13 mouse cellular contexts compared by ENCODE assay signal in the genomic region with DNA sequence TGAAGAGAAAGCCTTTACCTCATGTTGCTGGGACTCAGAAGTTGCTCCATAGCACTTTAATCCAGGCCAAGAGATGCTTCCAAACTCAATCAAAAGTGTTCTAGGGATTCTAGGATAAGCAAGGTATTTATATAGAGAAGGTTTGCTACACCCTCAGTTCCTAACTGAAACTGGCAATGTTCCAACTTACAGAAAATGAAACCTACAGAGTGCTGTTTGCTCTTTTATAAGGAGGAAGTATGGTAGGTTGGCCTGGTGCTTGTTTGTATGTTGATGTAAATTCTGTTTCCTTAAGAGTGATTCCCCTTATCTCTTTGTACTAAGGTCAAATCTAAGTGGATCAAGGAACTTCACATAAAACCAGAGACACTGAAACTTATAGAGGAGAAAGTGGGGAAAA. TPM values are rescaled to one million over a fixed set of nuclear protein-coding genes. Genes with fewer than 3 reads are reported as not detected.
DNase-seq lines count a peak whose midpoint lies in the region; ATAC-seq and TF ChIP-seq lines count a peak whose summit lies in the region.
"Not testable (repeated sequence)": the region's sequence is repeated elsewhere in the genome, so short reads cannot be mapped to it uniquely, and the experiment has no call there.
"Had no signal": no experiment of that assay in that cellular context is flagged by ENCODE, and none has a peak within 500 bp of the region (broad histone marks: within the 10 kb centered on the region; RNA-seq: fewer than 3 reads in every experiment).

No protein-coding gene starts in this region.

- not testable (repeated sequence) for H3K4me2 ChIP-seq in heart, postnatal 0 days (ENCODE audit: low read depth, low read length); intestine, postnatal 0 days (replicated peaks; ENCODE audit: low read depth); liver, embryonic 16.5 days (ENCODE audit: low read depth, low read length)

- not testable (repeated sequence) for H3K9me3 ChIP-seq in heart, postnatal 0 days (replicated peaks; ENCODE audit: control insufficient read depth, low read length); intestine, postnatal 0 days (ENCODE audit: control insufficient read depth); liver, embryonic 16.5 days (replicated peaks; ENCODE audit: control insufficient read depth, low read length)

- peaks cover 16% of the 10 kb centered on the region for H3K4me1 ChIP-seq in heart, postnatal 0 days (ENCODE audit: control insufficient read depth, insufficient read depth)
- H3K4me1 ChIP-seq in intestine, postnatal 0 days (replicated peaks; ENCODE audit: control insufficient read depth, insufficient read depth, low read length); liver, embryonic 16.5 days (ENCODE audit: control insufficient read depth, low read depth, low read length): not testable (repeated sequence)

- TF ChIP-seq CTCF in heart, postnatal 0 days (IDR thresholded peaks at IDR 0.05; ENCODE audit: low read depth); intestine, postnatal 0 days (IDR thresholded peaks at IDR 0.05; ENCODE audit: low read depth): not testable (repeated sequence)

- H3K9ac ChIP-seq in heart, postnatal 0 days (replicated peaks; ENCODE audit: low read depth, low read length); intestine, postnatal 0 days (ENCODE audit: low read depth, low read length); liver, embryonic 16.5 days (ENCODE audit: low read depth, low read length): not testable (repeated sequence)

- TF ChIP-seq EP300 in heart, postnatal 0 days (IDR thresholded peaks at IDR 0.05; ENCODE audit: low read depth): not testable (repeated sequence)

- peak; percentile 77 for ATAC-seq in CD4-positive, CD25-positive, alpha-beta regulatory T cell, adult 4 months
- peak; percentile 55; the same call in 1 of the 2 replicates for ATAC-seq in common myeloid progenitor, adult 5-6 weeks (replicated peaks; ENCODE audit: low read depth, poor library complexity, severe bottlenecking)
- ATAC-seq in heart, postnatal 0 days (ENCODE audit: insufficient read depth, low read depth): not testable (repeated sequence)
- ATAC-seq in intestine, postnatal 0 days: peak; percentile 68
- ATAC-seq in liver, embryonic 16.5 days (ENCODE audit: low read depth): 0 out of 2 replicates have a peak, but pooled peaks have one; percentile 11
- ATAC-seq in megakaryocyte, adult 5-6 weeks (ENCODE audit: poor library complexity, severe bottlenecking): peak; percentile 69

- H3K27me3 ChIP-seq in heart, postnatal 0 days (ENCODE audit: control insufficient read depth, insufficient read depth, low read length); intestine, postnatal 0 days (replicated peaks; ENCODE audit: control insufficient read depth, insufficient read depth, low read length); liver, embryonic 16.5 days (ENCODE audit: control insufficient read depth, insufficient read depth, low read depth, low read length): not testable (repeated sequence)

- H3K27ac ChIP-seq in heart, postnatal 0 days (ENCODE audit: low read depth); intestine, postnatal 0 days (ENCODE audit: low read depth, low read length); liver, embryonic 16.5 days (ENCODE audit: low read length): not testable (repeated sequence)

- DNase-seq in 416B (ENCODE audit: low read depth): peak; percentile 26
- peak; percentile 13 for DNase-seq in heart, postnatal 0 days (ENCODE audit: low spot score)
- peak; percentile 36 for DNase-seq in skeletal muscle tissue, adult 2 months (ENCODE audit: low read depth, low spot score)

- not testable (repeated sequence) for H3K4me3 ChIP-seq in heart, postnatal 0 days (ENCODE audit: low read depth, low read length); intestine, postnatal 0 days (ENCODE audit: low read depth, low read length); liver, embryonic 16.5 days (ENCODE audit: low read depth, low read length)

- H3K36me3 ChIP-seq in heart, postnatal 0 days (replicated peaks; ENCODE audit: control insufficient read depth, insufficient read depth, low read length); intestine, postnatal 0 days (ENCODE audit: control insufficient read depth, insufficient read depth); liver, embryonic 16.5 days (ENCODE audit: control insufficient read depth, insufficient read depth): not testable (repeated sequence)

RNA-seq across cellular contexts. Expression of gene Ifit1bl1, which starts 2.5 kb away (rescaled TPM):
- polyA plus RNA-seq in CD4-positive, CD25-positive, alpha-beta regulatory T cell, adult 4 months (2017; shearing (Covaris generic)): 100 to 1,000 TPM; 116 to 127 TPM
- total RNA-seq in common myeloid progenitor, adult 5-6 weeks (2017): not detected in 2 replicates
- total RNA-seq in heart, postnatal 0 days (2014; rRNA removed; ENCODE audit: low replicate concordance): 0.50 and 2.8 TPM in 2 replicates
- 3.3 and 3.8 TPM in 2 replicates for polyA plus RNA-seq in heart, postnatal 0 days (2015; fragmentation: Nextera tagmentation; extraction: Ambion mirVana)
- polyA plus RNA-seq in intestine, postnatal 0 days (2015; fragmentation: Nextera tagmentation; extraction: Ambion mirVana): 18.8 and 19.4 TPM in 2 replicates
- polyA plus RNA-seq in liver, embryonic 16.5 days (2015; fragmentation: Nextera tagmentation; extraction: Ambion mirVana): 0.09 and 0.16 TPM in 2 replicates
- total RNA-seq in megakaryocyte, adult 5-6 weeks (2015): 4.7 and 5.2 TPM in 2 replicates
- 5.7 and 6.4 TPM in 2 replicates for total RNA-seq in megakaryocyte, adult 5-6 weeks (2017)
- polyA plus RNA-seq: G1E; midbrain, embryonic 10.5 days had no signal

RNA-seq across cellular contexts. Expression of gene Ifit3b, which starts 8.5 kb away (rescaled TPM):
- 10 to 100 TPM in 1 of 2 experiments, 1 to 10 TPM in 1; 9.3 to 14.8 TPM for polyA plus RNA-seq in CD4-positive, CD25-positive, alpha-beta regulatory T cell, adult 4 months (2017; shearing (Covaris generic))
- total RNA-seq in common myeloid progenitor, adult 5-6 weeks (2017): not detected in 2 replicates
- 0.57 and 2.5 TPM in 2 replicates for total RNA-seq in heart, postnatal 0 days (2014; rRNA removed; ENCODE audit: low replicate concordance)
- polyA plus RNA-seq in heart, postnatal 0 days (2015; fragmentation: Nextera tagmentation; extraction: Ambion mirVana): 0.59 and 0.72 TPM in 2 replicates
- polyA plus RNA-seq in intestine, postnatal 0 days (2015; fragmentation: Nextera tagmentation; extraction: Ambion mirVana): 2.2 and 2.3 TPM in 2 replicates
- 0.28 and 0.41 TPM in 2 replicates for polyA plus RNA-seq in liver, embryonic 16.5 days (2015; fragmentation: Nextera tagmentation; extraction: Ambion mirVana)
- total RNA-seq in megakaryocyte, adult 5-6 weeks (2015): 4.7 and 5.1 TPM in 2 replicates
- total RNA-seq in megakaryocyte, adult 5-6 weeks (2017): 4.2 and 5.1 TPM in 2 replicates
- total RNA-seq: G1E had no signal
- polyA plus RNA-seq: G1E; heart, embryonic 10.5 days; hindbrain, embryonic 12.5 days; midbrain, embryonic 10.5 days had no signal

RNA-seq across cellular contexts. Expression of gene Ifit3, which starts 15.9 kb away (rescaled TPM):
- polyA plus RNA-seq in CD4-positive, CD25-positive, alpha-beta regulatory T cell, adult 4 months (2017; shearing (Covaris generic)): 10 to 100 TPM; 47.4 to 70.7 TPM
- 1.6 TPM in 1 of 2 replicates, not detected in the other for total RNA-seq in common myeloid progenitor, adult 5-6 weeks (2017)
- 1.7 and 12.8 TPM in 2 replicates for total RNA-seq in heart, postnatal 0 days (2014; rRNA removed; ENCODE audit: low replicate concordance)
- polyA plus RNA-seq in heart, postnatal 0 days (2015; fragmentation: Nextera tagmentation; extraction: Ambion mirVana): 2.3 and 3.0 TPM in 2 replicates
- 43.5 and 50.2 TPM in 2 replicates for polyA plus RNA-seq in intestine, postnatal 0 days (2015; fragmentation: Nextera tagmentation; extraction: Ambion mirVana)
- polyA plus RNA-seq in liver, embryonic 16.5 days (2015; fragmentation: Nextera tagmentation; extraction: Ambion mirVana): 1.1 and 1.9 TPM in 2 replicates
- 22.6 and 25.4 TPM in 2 replicates for total RNA-seq in megakaryocyte, adult 5-6 weeks (2015)
- 33.0 and 34.0 TPM in 2 replicates for total RNA-seq in megakaryocyte, adult 5-6 weeks (2017)
- polyA plus RNA-seq: G1E had no signal

RNA-seq across cellular contexts. Expression of gene Ifit1bl2, which starts 41.3 kb away (rescaled TPM):
- 1 to 10 TPM; 1.8 to 2.1 TPM for polyA plus RNA-seq in CD4-positive, CD25-positive, alpha-beta regulatory T cell, adult 4 months (2017; shearing (Covaris generic))
- 1.6 TPM in 1 of 2 replicates, not detected in the other for total RNA-seq in common myeloid progenitor, adult 5-6 weeks (2017)
- 0.19 and 1.9 TPM in 2 replicates for total RNA-seq in heart, postnatal 0 days (2014; rRNA removed; ENCODE audit: low replicate concordance)
- polyA plus RNA-seq in heart, postnatal 0 days (2015; fragmentation: Nextera tagmentation; extraction: Ambion mirVana): 1.0 and 1.3 TPM in 2 replicates
- polyA plus RNA-seq in intestine, postnatal 0 days (2015; fragmentation: Nextera tagmentation; extraction: Ambion mirVana): 128 and 134 TPM in 2 replicates
- polyA plus RNA-seq in liver, embryonic 16.5 days (2015; fragmentation: Nextera tagmentation; extraction: Ambion mirVana): 0.09 and 0.30 TPM in 2 replicates
- total RNA-seq in megakaryocyte, adult 5-6 weeks (2015): 3.8 and 4.2 TPM in 2 replicates
- 6.7 and 8.1 TPM in 2 replicates for total RNA-seq in megakaryocyte, adult 5-6 weeks (2017)
- polyA plus RNA-seq: forebrain, embryonic 12.5 days; G1E had no signal

RNA-seq across cellular contexts. Expression of gene Ifit1, which starts 41.4 kb away (rescaled TPM):
- polyA plus RNA-seq in CD4-positive, CD25-positive, alpha-beta regulatory T cell, adult 4 months (2017; shearing (Covaris generic)): 10 to 100 TPM; 60.3 to 70.1 TPM
- 0.15 and 1.7 TPM in 2 replicates for total RNA-seq in common myeloid progenitor, adult 5-6 weeks (2017)
- 4.4 and 9.7 TPM in 2 replicates for total RNA-seq in heart, postnatal 0 days (2014; rRNA removed; ENCODE audit: low replicate concordance)
- polyA plus RNA-seq in heart, postnatal 0 days (2015; fragmentation: Nextera tagmentation; extraction: Ambion mirVana): 0.74 and 1.2 TPM in 2 replicates
- polyA plus RNA-seq in intestine, postnatal 0 days (2015; fragmentation: Nextera tagmentation; extraction: Ambion mirVana): 87.0 and 90.6 TPM in 2 replicates
- 0.77 and 0.81 TPM in 2 replicates for polyA plus RNA-seq in liver, embryonic 16.5 days (2015; fragmentation: Nextera tagmentation; extraction: Ambion mirVana)
- 7.5 and 13.0 TPM in 2 replicates for total RNA-seq in megakaryocyte, adult 5-6 weeks (2015)
- 8.7 and 10.6 TPM in 2 replicates for total RNA-seq in megakaryocyte, adult 5-6 weeks (2017)
- polyA plus RNA-seq: G1E; midbrain, embryonic 10.5 days had no signal

Comparison
In these comparisons a context has a peak if more than half of its experiments do, and no peak if none do; other contexts are left out.
1. RNA of gene Ifit3, which starts 15.9 kb away (polyA plus RNA-seq): 47.4 to 70.7 TPM in CD4-positive, CD25-positive, alpha-beta regulatory T cell, adult 4 months and 43.5 to 50.2 TPM in intestine, postnatal 0 days; 2.3 to 3.0 TPM in heart, postnatal 0 days and 1.1 to 1.9 TPM in liver, embryonic 16.5 days; every median in the first group is over 10 times any median in the second.
2. Peak in every context shown above with its lines, with median percentiles within 50 percentile points of each other: DNase-seq.